Mouse (Mus musculus) heart, embryonic 11.5 days (tissue): ENCODE measurements around the gene Snd1. TPM values are rescaled to one million over a fixed set of nuclear protein-coding genes. Genes with fewer than 3 reads are reported as not detected.
A peak's percentile ranks its signal among the peaks of the same experiment; 100 is the strongest.

Experiments used
- ATAC-seq: fragments of 200-750 bp; cut with Nextera tagmentation; replicated peaks from 2 replicates; pipeline ENCODE4 v1.8.0; 2017; ENCODE audit warnings: moderate library complexity; ENCODE audit not compliant: insufficient number of reproducible peaks, low FRiP score, low TSS enrichment
- H3K27ac ChIP-seq: fragments of 300-500 bp; sonication (generic); 2 replicates; pipeline ENCODE4 v1.5.1; 2014; ENCODE audit warnings: mild to moderate bottlenecking, low read depth, low read length
- H3K27me3 ChIP-seq: fragments of 300-500 bp; sonication (generic); 2 replicates; pipeline ENCODE4 v1.6.1; 2014; ENCODE audit warnings: mild to moderate bottlenecking, low read length, mixed read lengths; ENCODE audit not compliant: control insufficient read depth, insufficient read depth
- H3K36me3 ChIP-seq: fragments of 300-500 bp; sonication (generic); 2 replicates; pipeline ENCODE4 v1.6.1; 2014; ENCODE audit warnings: mild to moderate bottlenecking, low read length, moderate library complexity, mixed read lengths; ENCODE audit not compliant: control insufficient read depth, insufficient read depth
- H3K4me1 ChIP-seq: fragments of 300-500 bp; sonication (generic); 2 replicates; pipeline ENCODE4 v1.6.1; 2014; ENCODE audit warnings: low read length; ENCODE audit not compliant: control insufficient read depth, insufficient read depth
- H3K4me2 ChIP-seq: fragments of 300-500 bp; sonication (generic); 2 replicates; pipeline ENCODE4 v1.6.1; 2014; ENCODE audit warnings: mild to moderate bottlenecking, moderate library complexity
- H3K4me3 ChIP-seq: fragments of 300-500 bp; sonication (generic); 2 replicates; pipeline ENCODE4 v1.5.1; 2014; ENCODE audit warnings: low read depth, low read length
- H3K9ac ChIP-seq: fragments of 300-500 bp; sonication (generic); 2 replicates; pipeline ENCODE4 v1.6.1; 2014; ENCODE audit warnings: mild to moderate bottlenecking, low read depth, low read length, moderate library complexity
- H3K9me3 ChIP-seq: fragments of 300-500 bp; sonication (generic); replicated peaks from 2 replicates; pipeline ENCODE4 v1.6.1; 2016; ENCODE audit warnings: low read length; ENCODE audit not compliant: control insufficient read depth
- WGBS: fragments of 180-500 bp; shearing (Covaris S2); extraction: QIAGEN DNeasy Blood & Tissue Kit; methylation state at CpG from one replicate; pipeline ENCODE4 v1.1.7; 2014; ENCODE audit not compliant: insufficient replicate concordance; 5-methylcytosine and 5-hydroxymethylcytosine counted together
- polyA plus RNA-seq: library from polyadenylated mRNA; unstranded; fragments of >200 nt; fragmentation: Nextera tagmentation; extraction: Ambion mirVana; gene quantifications from 2 replicates; pipeline ENCODE4 v1.2.1, GENCODE M21; 2014

The Snd1 gene
- polyA plus RNA-seq, 1 experiment from 2014 or later = 87.9 TPM

- 0 out of 2 replicates have a peak, but pooled peaks cover 2% of the 10 kb centered on the region for H3K36me3 ChIP-seq
- ATAC-seq = peak; percentile 50
- 13% methylated on average over 7 of the region's 7 CpGs for WGBS
- no peak overlapping the region for H3K9ac ChIP-seq
- peaks cover 33% of the 10 kb centered on the region for H3K4me1 ChIP-seq
- no peak overlapping the region for H3K27ac ChIP-seq
- 0 out of 2 replicates have a peak, but pooled peaks cover 8% of the 10 kb centered on the region for H3K27me3 ChIP-seq
- no peaks in the 10 kb centered on the region for H3K9me3 ChIP-seq
- H3K4me3 ChIP-seq = no peak overlapping the region
- no peak overlapping the region for H3K4me2 ChIP-seq
These were observed 403.2 kb downstream of the Snd1 start for GRCm38 (mm10) chr6:28877945-28878666.

- WGBS = 36% methylated on average over 8 of the region's 8 CpGs
- Histone ChIP-seq H3K36me3 (peaks cover 6% of the 10 kb centered on the region), H3K9me3 (no peaks in the 10 kb centered on the region), H3K27ac (no peak overlapping the region), H3K9ac (no peak overlapping the region), H3K4me3 (no peak overlapping the region), H3K4me1 (peaks cover 33% of the 10 kb centered on the region), H3K4me2 (no peak overlapping the region), H3K27me3 (0 out of 2 replicates have a peak, but pooled peaks cover 8% of the 10 kb centered on the region)
- no peak for ATAC-seq
These were observed 404.4 kb downstream of the Snd1 start for GRCm38 (mm10) chr6:28879315-28879714.

GRCm38 (mm10) chr6:28880909-28881308, 406.0 kb downstream of the Snd1 start:
- Histone ChIP-seq H3K9me3 (no peaks in the 10 kb centered on the region), H3K4me1 (peaks cover 33% of the 10 kb centered on the region), H3K4me3 (no peak overlapping the region), H3K4me2 (no peak overlapping the region), H3K27me3 (0 out of 2 replicates have a peak, but pooled peaks cover 5% of the 10 kb centered on the region), H3K27ac (peak overlapping the region; percentile 52; the same call in 1 of the 2 replicates), H3K9ac (no peak overlapping the region), H3K36me3 (peaks cover 11% of the 10 kb centered on the region)
- WGBS = 58% methylated on average over 4 of the region's 4 CpGs
- ATAC-seq = no peak

- Histone ChIP-seq H3K4me3 (no peak overlapping the region), H3K9ac (no peak overlapping the region), H3K4me2 (no peak overlapping the region), H3K4me1 (peaks cover 22% of the 10 kb centered on the region), H3K27me3 (no peaks in the 10 kb centered on the region), H3K9me3 (no peaks in the 10 kb centered on the region), H3K27ac (no peak overlapping the region), H3K36me3 (peaks cover 22% of the 10 kb centered on the region)
- 69% methylated on average over 5 of the region's 5 CpGs for WGBS
- ATAC-seq = no peak
These were observed 408.6 kb downstream of the Snd1 start for GRCm38 (mm10) chr6:28883518-28883917.

GRCm38 (mm10) chr6:28886724-28887440, 411.9 kb downstream of the Snd1 start:
- no peaks in the 10 kb centered on the region for H3K9me3 ChIP-seq
- ATAC-seq = no peak
- peaks cover 26% of the 10 kb centered on the region for H3K36me3 ChIP-seq
- no peak overlapping the region for H3K9ac ChIP-seq
- WGBS = 82% methylated on average over 7 of the region's 7 CpGs
- no peaks in the 10 kb centered on the region for H3K27me3 ChIP-seq
- no peak overlapping the region for H3K4me3 ChIP-seq
- peaks cover under 1% of the 10 kb centered on the region; the same call in 1 of the 2 replicates for H3K4me1 ChIP-seq
- H3K4me2 ChIP-seq = no peak overlapping the region
- no peak overlapping the region for H3K27ac ChIP-seq

GRCm38 (mm10) chr6:28890426-28890825, 415.5 kb downstream of the Snd1 start:
- Histone ChIP-seq H3K4me2 (no peak overlapping the region), H3K4me3 (no peak overlapping the region), H3K27me3 (no peaks in the 10 kb centered on the region), H3K4me1 (peaks cover 3% of the 10 kb centered on the region; the same call in 1 of the 2 replicates), H3K9ac (no peak overlapping the region), H3K36me3 (peaks cover 15% of the 10 kb centered on the region), H3K27ac (no peak overlapping the region), H3K9me3 (no peaks in the 10 kb centered on the region)
- WGBS = 92% methylated on average over 6 of the region's 6 CpGs
- no peak for ATAC-seq

- ATAC-seq = no peak
- H3K9me3 ChIP-seq = no peaks in the 10 kb centered on the region
- H3K27me3 ChIP-seq = no peaks in the 10 kb centered on the region
- H3K9ac ChIP-seq = no peak overlapping the region
- peaks cover 3% of the 10 kb centered on the region; the same call in 1 of the 2 replicates for H3K4me1 ChIP-seq
- H3K27ac ChIP-seq = no peak overlapping the region
- H3K36me3 ChIP-seq = peaks cover 10% of the 10 kb centered on the region
- H3K4me2 ChIP-seq = no peak overlapping the region
- 66% methylated on average over 9 of the region's 9 CpGs for WGBS
- no peak overlapping the region for H3K4me3 ChIP-seq
These were observed 416.5 kb downstream of the Snd1 start for GRCm38 (mm10) chr6:28891480-28891879.

GRCm38 (mm10) chr6:28895004-28895515, 420.1 kb downstream of the Snd1 start:
- Histone ChIP-seq H3K4me2 (no peak overlapping the region), H3K36me3 (no peaks in the 10 kb centered on the region), H3K27ac (no peak overlapping the region), H3K9ac (no peak overlapping the region), H3K27me3 (no peaks in the 10 kb centered on the region), H3K9me3 (no peaks in the 10 kb centered on the region), H3K4me3 (no peak overlapping the region), H3K4me1 (peaks cover 3% of the 10 kb centered on the region; the same call in 1 of the 2 replicates)
- no peak for ATAC-seq
- 82% methylated on average over 12 of the region's 12 CpGs for WGBS
